Mouse (Mus musculus): Measurements from ENCODE around the gene Arhgap44. TPM values are rescaled to one million over a fixed set of nuclear protein-coding genes. Genes with fewer than 3 reads are reported as not detected.

Arhgap44 gene
- polyA plus RNA-seq, 1 experiment from 2014 or later: 1.0 TPM

- H3K4me3 ChIP-seq: no peak overlapping the region
- no peak for ATAC-seq
- H3K4me1 ChIP-seq: no peaks in the 10 kb centered on the region
- H3K9ac ChIP-seq: no peak overlapping the region
- H3K9me3 ChIP-seq (replicated peaks): no peaks in the 10 kb centered on the region
- no peaks in the 10 kb centered on the region for H3K27me3 ChIP-seq (replicated peaks)
- WGBS (ENCODE audit: insufficient replicate concordance): 55% methylated on average over 11 of the region's 11 CpGs
- no peak overlapping the region for H3K27ac ChIP-seq
- H3K36me3 ChIP-seq: no peaks in the 10 kb centered on the region
- H3K4me2 ChIP-seq: no peak overlapping the region
Observed at GRCm38 (mm10) chr11:65101206-65101605, 61.6 kb downstream of the Arhgap44 start.

DNA sequence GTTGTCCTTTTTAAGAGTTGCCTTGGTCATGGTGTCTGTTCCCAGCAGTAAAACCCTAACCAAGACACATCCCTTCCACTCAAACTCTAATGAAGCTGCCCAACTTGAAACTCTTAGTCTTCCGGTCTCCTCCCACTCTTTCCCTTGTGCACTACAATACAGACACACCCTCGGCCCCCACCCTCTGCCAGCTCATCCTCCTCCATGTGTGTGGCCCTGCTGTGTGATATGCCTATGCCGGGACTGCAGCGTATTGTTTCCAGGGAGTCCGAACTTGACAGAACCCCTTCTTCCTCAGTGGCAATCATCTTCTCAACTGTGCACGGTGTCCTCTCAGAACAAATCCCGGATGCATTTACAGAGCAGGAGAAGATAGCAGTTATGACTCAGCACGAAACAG is 62.7 kb downstream of the Arhgap44 start:
- no peak for ATAC-seq
- Histone ChIP-seq H3K4me1 (no peaks in the 10 kb centered on the region), H3K4me2 (no peak overlapping the region), H3K9me3 (replicated peaks) (no peaks in the 10 kb centered on the region), H3K9ac (no peak overlapping the region), H3K27ac (no peak overlapping the region), H3K27me3 (replicated peaks) (no peaks in the 10 kb centered on the region), H3K4me3 (no peak overlapping the region), H3K36me3 (no peaks in the 10 kb centered on the region)
- 58% methylated on average over 8 of the region's 8 CpGs for WGBS (ENCODE audit: insufficient replicate concordance)

DNA sequence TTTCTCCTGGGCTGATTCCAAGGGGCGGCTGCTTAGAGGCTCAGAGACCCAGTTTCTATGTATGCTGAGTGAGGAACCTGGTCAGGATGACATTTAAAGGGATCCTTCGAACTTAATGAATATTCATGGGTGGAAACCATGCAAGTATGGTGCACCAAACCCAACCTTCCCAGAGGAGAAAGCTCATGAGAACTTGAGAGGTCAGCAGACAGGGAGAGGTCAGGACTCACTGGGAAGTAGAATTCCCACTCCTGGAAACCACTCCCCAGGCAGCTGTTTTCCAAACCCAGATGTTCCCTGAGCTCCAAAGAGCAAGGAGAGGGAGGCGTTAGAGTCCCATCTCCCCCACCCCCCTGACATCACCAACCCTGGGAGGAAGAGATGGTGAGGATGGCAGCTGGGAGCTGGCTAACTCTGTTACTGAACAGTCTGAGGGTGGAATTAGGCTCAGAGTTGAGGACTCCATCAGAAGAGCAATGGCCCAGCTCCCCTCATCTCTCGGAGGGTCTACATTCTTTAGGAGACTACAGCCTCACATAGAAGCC is 65.2 kb downstream of the Arhgap44 start:
- Histone ChIP-seq H3K4me2 (no peak overlapping the region), H3K27me3 (replicated peaks) (no peaks in the 10 kb centered on the region), H3K9me3 (replicated peaks) (no peaks in the 10 kb centered on the region), H3K9ac (no peak overlapping the region), H3K4me1 (no peaks in the 10 kb centered on the region), H3K4me3 (no peak overlapping the region), H3K27ac (no peak overlapping the region), H3K36me3 (no peaks in the 10 kb centered on the region)
- no peak for ATAC-seq
- 57% methylated on average over 4 of the region's 4 CpGs for WGBS (ENCODE audit: insufficient replicate concordance)

DNA sequence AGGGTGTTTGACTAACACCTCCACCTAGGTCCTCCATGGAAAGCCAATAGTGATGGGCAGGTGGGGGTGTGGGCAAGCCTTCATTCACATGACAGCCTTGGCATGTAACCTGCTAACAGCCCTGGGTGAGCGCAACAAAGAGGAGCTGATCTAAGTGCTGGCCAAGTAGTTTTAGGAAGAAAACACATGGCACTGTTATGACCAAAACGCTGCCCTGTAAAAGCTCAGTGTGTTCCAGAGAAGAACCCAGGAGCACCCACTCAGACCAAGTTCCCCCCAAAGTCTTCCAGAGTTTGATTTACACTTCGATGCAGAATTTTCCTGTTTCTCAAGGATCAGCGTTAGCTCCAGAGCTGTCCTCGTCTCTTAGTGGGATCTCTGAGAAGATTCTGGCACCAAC is 65.9 kb downstream of the Arhgap44 start:
- H3K36me3 ChIP-seq: no peaks in the 10 kb centered on the region
- no peaks in the 10 kb centered on the region for H3K4me1 ChIP-seq
- no peaks in the 10 kb centered on the region for H3K9me3 ChIP-seq (replicated peaks)
- H3K4me3 ChIP-seq: no peak overlapping the region
- no peak overlapping the region for H3K9ac ChIP-seq
- no peak overlapping the region for H3K27ac ChIP-seq
- ATAC-seq: no peak
- H3K27me3 ChIP-seq (replicated peaks): no peaks in the 10 kb centered on the region
- H3K4me2 ChIP-seq: no peak overlapping the region
- WGBS (ENCODE audit: insufficient replicate concordance): 68% methylated on average over 5 of the region's 5 CpGs

- H3K9ac ChIP-seq: no peak overlapping the region
- H3K9me3 ChIP-seq (replicated peaks): no peaks in the 10 kb centered on the region
- no peaks in the 10 kb centered on the region for H3K27me3 ChIP-seq (replicated peaks)
- H3K27ac ChIP-seq: no peak overlapping the region
- ATAC-seq: no peak
- 63% methylated on average over 8 of the region's 8 CpGs for WGBS (ENCODE audit: insufficient replicate concordance)
- no peaks in the 10 kb centered on the region for H3K4me1 ChIP-seq
- H3K4me2 ChIP-seq: no peak overlapping the region
- H3K4me3 ChIP-seq: no peak overlapping the region
- no peaks in the 10 kb centered on the region for H3K36me3 ChIP-seq
Observed at GRCm38 (mm10) chr11:65092851-65093250, 69.9 kb downstream of the Arhgap44 start.

GRCm38 (mm10) chr11:65090386-65090785 is 72.4 kb downstream of the Arhgap44 start:
- no peak overlapping the region for H3K4me2 ChIP-seq
- ATAC-seq: no peak
- WGBS (ENCODE audit: insufficient replicate concordance): 79% methylated on average over 6 of the region's 6 CpGs

DNA sequence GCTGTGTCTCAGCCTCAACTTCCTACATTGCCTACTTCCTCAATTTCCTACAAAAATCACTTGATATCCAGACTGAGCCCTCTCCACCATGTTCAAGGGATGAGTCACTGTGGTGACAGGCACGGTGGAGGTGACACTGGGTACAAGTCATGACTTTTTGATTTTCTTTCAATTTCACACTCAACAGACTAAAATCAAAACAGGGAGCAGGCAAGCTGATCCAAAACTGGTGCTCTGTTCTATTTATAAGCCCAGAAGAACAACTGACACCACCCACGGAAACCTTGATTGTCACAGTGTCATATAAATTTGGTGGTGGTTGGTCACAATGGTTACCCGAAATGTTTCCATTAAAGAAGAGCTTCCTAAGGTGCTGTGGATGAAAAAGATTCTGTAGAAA is 72.8 kb downstream of the Arhgap44 start:
- no peak overlapping the region for H3K4me3 ChIP-seq
- 51% methylated on average over 3 of the region's 3 CpGs for WGBS (ENCODE audit: insufficient replicate concordance)

More at GRCm38 (mm10) chr11:65090386-65090785, 72.4 kb downstream of the Arhgap44 start:
- Histone ChIP-seq H3K36me3 (no peaks in the 10 kb centered on the region), H3K27ac (no peak overlapping the region), H3K27me3 (replicated peaks) (no peaks in the 10 kb centered on the region), H3K4me1 (no peaks in the 10 kb centered on the region), H3K4me3 (no peak overlapping the region), H3K9me3 (replicated peaks) (no peaks in the 10 kb centered on the region), H3K9ac (no peak overlapping the region)

GRCm38 (mm10) chr11:65089282-65089681 is 73.5 kb downstream of the Arhgap44 start:
- 73% methylated on average over 6 of the region's 6 CpGs for WGBS (ENCODE audit: insufficient replicate concordance)
- Histone ChIP-seq H3K36me3 (no peaks in the 10 kb centered on the region), H3K4me1 (no peaks in the 10 kb centered on the region), H3K27ac (no peak overlapping the region), H3K9me3 (replicated peaks) (no peaks in the 10 kb centered on the region), H3K9ac (no peak overlapping the region), H3K4me2 (no peak overlapping the region), H3K4me3 (no peak overlapping the region), H3K27me3 (replicated peaks) (no peaks in the 10 kb centered on the region)
- ATAC-seq: no peak

More for the DNA sequence above, 72.8 kb downstream of the Arhgap44 start:
- Histone ChIP-seq H3K36me3 (no peaks in the 10 kb centered on the region), H3K27ac (no peak overlapping the region), H3K9me3 (replicated peaks) (no peaks in the 10 kb centered on the region), H3K4me2 (no peak overlapping the region), H3K27me3 (replicated peaks) (no peaks in the 10 kb centered on the region), H3K4me1 (no peaks in the 10 kb centered on the region), H3K9ac (no peak overlapping the region)
- no peak for ATAC-seq

- H3K27me3 ChIP-seq (replicated peaks): no peaks in the 10 kb centered on the region
- H3K4me2 ChIP-seq: no peak overlapping the region
- no peak overlapping the region for H3K4me3 ChIP-seq
- H3K9me3 ChIP-seq (replicated peaks): no peaks in the 10 kb centered on the region
- 28% methylated on average over 5 of the region's 5 CpGs for WGBS (ENCODE audit: insufficient replicate concordance)
- ATAC-seq: no peak; the same call in 1 of the 2 replicates
- H3K4me1 ChIP-seq: no peaks in the 10 kb centered on the region
- no peak overlapping the region for H3K9ac ChIP-seq
- no peaks in the 10 kb centered on the region for H3K36me3 ChIP-seq
- H3K27ac ChIP-seq: no peak overlapping the region
Observed at GRCm38 (mm10) chr11:65088451-65089222, 74.1 kb downstream of the Arhgap44 start.

DNA sequence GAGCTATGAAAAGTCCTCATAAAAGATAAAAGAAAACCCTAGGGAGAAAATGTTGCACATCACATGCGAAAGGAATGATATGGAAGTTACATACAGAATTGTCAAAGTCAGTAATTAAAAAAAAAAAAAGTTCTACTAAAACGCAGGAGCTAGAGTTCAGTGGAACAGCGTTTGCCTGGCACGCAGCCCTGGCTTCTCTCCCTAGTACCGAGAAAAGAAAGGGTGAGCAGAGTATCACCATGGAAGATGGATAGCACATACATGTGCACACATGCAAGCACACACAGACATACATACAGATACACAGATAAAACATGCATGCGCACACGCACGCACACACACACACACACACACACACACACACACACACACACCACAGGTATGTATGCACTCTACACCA is 82.0 kb downstream of the Arhgap44 start:
- 81% methylated on average over 8 of the region's 8 CpGs for WGBS (ENCODE audit: insufficient replicate concordance)

DNA sequence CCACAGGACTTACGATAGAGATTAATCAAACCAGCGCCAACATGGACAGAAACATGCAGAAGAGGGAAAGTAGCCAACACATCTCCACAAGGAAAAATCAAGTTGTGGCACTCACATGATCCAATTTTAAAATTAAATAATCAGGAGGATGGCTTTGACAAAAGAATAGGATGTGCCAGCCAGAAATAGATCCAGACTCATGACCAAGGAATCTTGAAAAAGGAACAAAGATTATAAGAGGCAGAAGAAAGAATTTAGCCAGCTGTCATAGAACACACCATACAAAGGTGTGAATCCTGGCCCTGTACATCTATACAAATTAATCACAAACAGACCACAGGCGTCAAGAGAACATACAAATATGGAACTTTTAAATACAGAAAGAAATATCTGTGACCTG is 82.5 kb downstream of the Arhgap44 start:
- ATAC-seq: no peak
- Histone ChIP-seq H3K9me3 (replicated peaks) (no peaks in the 10 kb centered on the region), H3K4me2 (no peak overlapping the region), H3K9ac (no peak overlapping the region), H3K4me1 (no peaks in the 10 kb centered on the region), H3K27ac (no peak overlapping the region), H3K4me3 (no peak overlapping the region), H3K27me3 (replicated peaks) (no peaks in the 10 kb centered on the region), H3K36me3 (no peaks in the 10 kb centered on the region)
- WGBS (ENCODE audit: insufficient replicate concordance): 67% methylated on average over 3 of the region's 3 CpGs

More for the DNA sequence above, 82.0 kb downstream of the Arhgap44 start:
- no peak for ATAC-seq
- Histone ChIP-seq H3K27ac (no peak overlapping the region), H3K4me1 (no peaks in the 10 kb centered on the region), H3K36me3 (no peaks in the 10 kb centered on the region), H3K27me3 (replicated peaks) (no peaks in the 10 kb centered on the region), H3K9me3 (replicated peaks) (no peaks in the 10 kb centered on the region), H3K4me2 (no peak overlapping the region), H3K9ac (no peak overlapping the region), H3K4me3 (no peak overlapping the region)

DNA sequence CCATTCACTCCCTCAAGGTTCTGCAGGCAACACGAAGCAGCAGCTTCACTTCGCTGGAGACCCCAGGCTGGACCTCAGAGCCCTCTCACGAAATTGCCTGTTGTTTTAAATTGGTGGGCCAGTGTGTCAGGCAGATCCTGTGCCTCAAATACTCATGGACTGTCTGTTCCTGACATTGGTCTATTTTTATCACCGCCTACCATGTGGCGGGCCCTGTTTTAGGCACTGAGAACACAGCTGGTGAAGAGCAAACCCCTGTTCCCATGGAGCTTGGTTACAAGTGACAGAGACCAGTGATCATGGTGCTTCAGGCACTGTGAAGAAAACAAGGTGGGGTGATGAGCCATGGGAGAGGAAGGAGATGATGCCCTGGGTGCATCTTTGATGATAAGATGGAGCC is 93.2 kb downstream of the Arhgap44 start:
- Histone ChIP-seq H3K27me3 (replicated peaks) (no peaks in the 10 kb centered on the region), H3K4me3 (no peak overlapping the region), H3K4me2 (no peak overlapping the region), H3K36me3 (no peaks in the 10 kb centered on the region), H3K9me3 (replicated peaks) (no peaks in the 10 kb centered on the region), H3K4me1 (no peaks in the 10 kb centered on the region), H3K27ac (no peak overlapping the region), H3K9ac (no peak overlapping the region)
- no peak for ATAC-seq
- WGBS (ENCODE audit: insufficient replicate concordance): 55% methylated on average over 5 of the region's 5 CpGs

All from liver, embryonic 12.5 days (tissue).